Mouse (Mus musculus) frontal cortex, adult 2 months (tissue): ENCODE measurements around the gene Phf21b. TPM values are rescaled to one million over a fixed set of nuclear protein-coding genes. Genes with fewer than 3 reads are reported as not detected.
"Not testable (repeated sequence)": the region's sequence is repeated elsewhere in the genome, so short reads cannot be mapped to it uniquely, and the experiment has no call there.

Experiments used
- DNase-seq, 2 experiments: peaks; one replicate each; pipeline ENCODE4 v3.0.0; 2022; ENCODE audit warnings: low spot score in 1 of 2; ENCODE audit errors: extremely low spot score in 1 of 2
- polyA plus RNA-seq: library from polyadenylated mRNA; depleted of rRNA; stranded (reverse); fragments of >200 nt; gene quantifications from 2 replicates; pipeline ENCODE4 v1.2.3, GENCODE M21; 2012; rRNA removed

Gene Phf21b
- polyA plus RNA-seq: 23.5 and 24.7 TPM in 2 replicates

DNA sequence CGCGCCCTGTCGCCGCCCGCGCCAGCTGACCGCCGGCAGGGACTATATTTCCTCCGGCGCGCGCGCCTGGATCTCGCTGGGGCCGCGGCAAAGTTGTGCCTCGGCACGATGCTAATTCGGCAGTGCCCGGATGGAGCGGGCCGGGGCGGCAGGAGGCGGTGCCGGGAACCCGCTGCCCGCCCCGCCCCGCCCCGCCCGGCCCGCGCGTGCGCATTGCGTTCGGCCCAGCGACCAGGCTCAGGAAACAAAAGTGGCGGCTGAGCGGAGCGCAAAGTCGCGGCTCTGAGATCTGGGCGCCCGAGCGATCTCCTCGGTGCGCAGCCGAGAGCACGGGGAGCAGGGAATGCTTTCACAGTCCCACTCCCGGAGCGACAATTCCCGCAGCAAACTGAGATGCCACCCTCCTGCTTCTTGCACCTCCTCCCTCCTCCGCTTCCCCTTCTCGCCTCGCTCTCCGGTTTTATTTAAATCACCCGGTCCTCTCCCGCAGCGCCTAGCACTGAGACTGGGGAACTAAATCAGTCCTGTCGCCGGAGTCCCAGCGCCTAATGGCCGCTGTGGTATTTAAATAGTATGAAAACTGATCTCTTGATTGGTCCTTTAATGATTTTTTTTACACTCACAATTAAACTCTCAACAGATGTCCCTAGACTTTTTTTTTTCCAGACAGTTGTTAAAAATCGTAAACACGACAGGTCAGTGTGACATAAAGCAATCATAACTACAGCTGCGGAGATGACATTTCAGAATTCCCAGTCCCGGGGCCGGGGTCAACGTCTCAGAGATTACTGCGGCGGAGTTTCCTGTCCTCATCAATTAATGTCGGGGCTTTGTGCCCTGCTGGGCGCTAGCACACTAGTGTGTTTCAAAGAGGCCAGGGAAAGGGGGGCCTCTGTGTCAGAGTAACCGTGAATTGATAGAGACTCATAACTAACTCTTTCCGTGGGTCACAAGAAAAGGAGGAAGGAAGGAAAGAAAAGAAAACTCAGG, at the start of gene Phf21b:
Gene Phf21b, minus strand, starts transcription at position 44 of the 990 bp plus-strand sequence.
- DNase-seq: peak in 1 of 2 experiments; percentile 90

GRCm38 (mm10) chr15:84903843-84904385, 48.1 kb upstream of the Phf21b start:
- no peak for DNase-seq

DNA sequence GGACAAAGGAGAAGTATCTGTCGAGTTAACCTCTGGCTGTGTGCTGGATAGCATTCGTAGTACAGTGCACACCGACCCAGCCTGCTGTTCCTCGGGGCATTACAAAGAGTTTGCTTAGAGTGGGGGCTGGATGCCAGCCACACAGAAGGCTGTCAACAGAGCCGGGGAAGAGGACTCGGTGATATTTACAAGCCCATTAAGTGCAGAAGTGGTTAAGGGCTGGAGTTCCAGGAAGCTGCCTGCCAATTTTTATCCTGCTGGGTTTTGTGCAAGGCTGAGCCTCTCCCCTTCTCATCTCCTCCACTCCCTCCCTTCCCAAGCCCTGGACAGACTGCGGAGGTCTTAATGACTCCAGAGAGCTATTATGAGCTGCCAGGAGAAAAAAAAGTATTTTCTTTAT, 42.2 kb upstream of the Phf21b start:
- no peak for DNase-seq

GRCm38 (mm10) chr15:84896664-84897063, 40.8 kb upstream of the Phf21b start:
- DNase-seq: no peak

DNA sequence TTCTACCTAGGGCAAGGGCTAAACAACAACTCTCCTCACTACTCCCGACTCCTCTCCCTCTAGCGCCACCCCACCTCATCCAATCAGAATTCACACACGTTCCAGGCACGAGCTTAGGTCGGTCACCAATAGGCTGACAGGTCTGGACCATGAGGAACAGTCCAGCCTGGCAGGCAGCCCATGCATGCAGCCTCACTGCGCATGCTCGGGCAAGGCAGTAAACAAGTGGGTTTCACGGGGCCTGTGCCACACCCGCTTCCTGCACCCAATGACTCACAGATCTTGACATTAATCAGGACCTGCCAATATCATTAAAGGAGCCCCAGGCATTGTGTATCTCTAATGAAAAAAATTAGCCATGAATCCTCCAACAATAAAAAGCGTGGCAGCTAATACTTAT, 40.4 kb upstream of the Phf21b start:
- DNase-seq: not testable (repeated sequence)

- peak; percentile 27 to 91 for DNase-seq
Observed at GRCm38 (mm10) chr15:84891658-84892057, 35.8 kb upstream of the Phf21b start.

DNA sequence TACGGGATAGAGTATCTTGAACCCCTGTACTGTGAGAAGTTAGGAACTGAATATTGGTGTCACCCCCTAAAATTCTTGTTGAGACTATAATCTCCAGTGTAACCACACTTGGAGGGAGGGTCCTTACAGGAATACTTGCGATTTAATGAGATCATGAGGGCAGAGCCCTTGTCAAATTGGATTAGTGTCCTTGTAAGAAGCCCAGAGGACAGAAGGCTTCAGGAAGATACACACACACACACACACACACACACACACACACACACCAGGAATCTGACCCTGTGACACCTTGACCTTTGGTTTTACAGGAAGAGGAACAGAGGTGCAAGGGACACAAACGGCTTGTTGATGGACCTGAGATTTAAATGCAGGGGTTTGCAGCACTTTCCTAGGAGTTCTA, 35.4 kb upstream of the Phf21b start:
- DNase-seq: no peak

- no peak for DNase-seq
Observed at GRCm38 (mm10) chr15:84888066-84888465, 32.2 kb upstream of the Phf21b start.

GRCm38 (mm10) chr15:84877029-84877815, 21.4 kb upstream of the Phf21b start:
- peak in 1 of 2 experiments; percentile 84 for DNase-seq

- peak; percentile 66 to 77 for DNase-seq
Observed at GRCm38 (mm10) chr15:84873867-84874266, 18.0 kb upstream of the Phf21b start.

GRCm38 (mm10) chr15:84873079-84873478, 17.2 kb upstream of the Phf21b start:
- DNase-seq: peak in 1 of 2 experiments; percentile 52

- DNase-seq: no peak
Observed at GRCm38 (mm10) chr15:84871802-84872201, 16.0 kb upstream of the Phf21b start.

DNA sequence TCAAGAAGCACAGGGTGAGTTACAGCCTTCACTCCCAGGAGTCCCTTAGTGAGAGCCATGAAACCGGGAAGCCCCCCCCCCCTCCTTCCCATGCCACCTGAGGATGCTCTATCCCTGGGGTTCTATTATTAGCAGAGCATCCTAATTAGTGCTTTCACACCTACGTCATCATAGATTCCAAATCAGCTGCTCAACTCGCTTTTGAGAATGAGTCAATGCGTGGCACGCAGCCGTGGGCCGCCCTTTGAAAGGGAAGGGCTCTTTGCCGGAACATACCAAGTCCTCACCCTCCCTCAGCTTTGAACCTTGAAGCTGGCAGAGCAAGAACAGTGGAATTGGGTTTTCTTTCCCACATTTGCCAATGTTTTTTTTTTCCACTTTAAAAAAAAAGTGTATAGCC, 6.1 kb upstream of the Phf21b start:
- peak in 1 of 2 experiments; percentile 62 for DNase-seq

DNA sequence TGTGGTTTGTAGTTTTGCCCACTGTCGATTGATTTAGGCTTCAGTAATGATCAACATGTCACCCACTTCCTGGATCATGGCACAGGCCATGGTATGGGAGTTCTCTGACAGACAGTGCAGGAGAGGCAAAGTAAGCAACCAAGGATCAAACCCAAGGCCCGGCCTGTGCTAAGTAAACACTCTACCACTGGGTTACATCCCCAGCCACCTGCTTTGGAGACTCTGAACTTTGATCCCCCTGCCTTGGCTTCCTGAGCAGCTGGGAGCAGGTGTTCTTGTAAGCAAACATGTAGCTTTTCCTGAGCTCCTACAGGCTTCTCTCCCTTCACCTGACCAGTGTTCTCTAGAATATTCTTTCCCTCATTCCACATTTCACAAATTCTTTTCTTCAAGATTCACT, 1.8 kb upstream of the Phf21b start:
- no peak for DNase-seq

DNA sequence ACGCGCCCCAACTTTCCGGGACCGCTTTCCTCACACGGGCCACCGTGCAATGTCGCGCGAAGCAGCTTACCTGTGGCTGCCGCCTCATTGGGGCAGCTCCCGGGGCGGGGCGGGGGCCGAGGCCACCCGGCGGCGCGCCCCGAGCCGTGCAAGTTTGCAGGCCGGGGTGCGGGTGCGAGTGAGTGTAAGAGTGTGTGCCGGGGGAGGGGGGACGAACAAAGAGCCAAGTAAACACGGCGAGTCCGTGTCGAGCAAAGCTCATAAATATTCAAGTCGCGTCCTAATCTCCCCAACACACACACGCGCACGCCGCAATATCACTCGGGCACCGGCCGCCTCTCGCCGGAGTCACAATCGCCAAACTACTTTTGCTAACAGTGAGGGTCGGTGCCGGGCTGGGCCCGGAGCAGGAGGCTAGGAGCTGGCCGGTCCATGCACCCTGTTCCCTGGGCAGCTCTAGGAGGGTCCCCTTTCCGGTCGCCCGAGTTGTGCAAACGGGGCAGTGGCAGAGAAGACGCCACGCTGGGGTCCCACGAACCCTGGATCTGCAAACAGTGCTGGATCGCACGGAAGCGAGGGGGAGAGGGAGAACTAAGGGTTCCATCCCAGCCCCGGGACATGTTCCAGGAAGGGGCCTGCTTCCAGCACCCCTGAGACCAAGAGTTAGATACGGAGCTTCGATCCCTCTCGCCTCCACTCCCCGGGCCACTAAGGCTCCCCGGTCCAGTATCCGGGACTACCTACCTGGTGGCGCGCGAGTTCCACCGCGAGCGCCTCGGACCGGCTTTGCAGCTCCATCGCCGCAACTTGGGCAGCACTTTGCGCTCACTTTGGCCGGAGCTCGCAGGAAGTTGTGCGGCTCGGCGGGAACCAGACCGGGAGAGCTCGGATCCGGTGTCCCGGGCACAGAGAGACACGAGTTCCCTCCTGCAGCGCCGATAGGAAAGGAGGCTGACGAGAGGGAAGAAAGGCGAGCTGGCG, 638 bp downstream of the Phf21b start:
- DNase-seq: peak in 1 of 2 experiments; percentile 46

- DNase-seq: peak in 1 of 2 experiments; percentile 17
Observed at GRCm38 (mm10) chr15:84854171-84854811, 1.6 kb downstream of the Phf21b start.

GRCm38 (mm10) chr15:84853261-84854137, 2.4 kb downstream of the Phf21b start:
- DNase-seq: peak in 1 of 2 experiments; percentile 68

DNA sequence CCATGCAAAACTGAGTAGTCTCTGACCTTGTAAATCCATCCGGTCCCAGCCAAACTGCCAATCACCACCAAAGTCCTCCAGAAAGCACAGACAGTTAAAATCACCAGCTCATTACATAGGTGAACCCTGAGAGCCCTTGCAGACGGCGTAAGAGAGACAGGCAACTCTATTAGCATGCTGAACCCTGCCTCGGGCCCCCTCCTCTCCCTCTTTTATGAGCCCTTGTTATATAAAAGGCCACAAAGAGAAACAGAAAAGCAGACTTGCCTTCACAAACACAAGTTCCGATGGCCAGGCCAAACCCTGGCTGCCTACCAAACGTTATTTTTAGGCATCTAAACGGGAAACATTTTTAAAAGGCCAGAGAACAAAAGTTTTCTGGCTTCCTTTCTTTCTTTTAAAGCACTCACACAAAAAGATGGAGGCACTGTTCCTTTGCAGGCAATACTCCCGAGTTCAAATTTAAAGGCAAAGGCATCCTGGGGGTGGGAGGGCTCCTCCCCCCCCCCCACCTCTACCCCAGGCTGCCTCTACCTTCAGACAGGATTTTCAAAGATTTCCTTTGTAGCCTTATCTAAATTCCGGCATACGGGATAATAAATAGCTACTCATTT, 3.3 kb downstream of the Phf21b start:
- peak in 1 of 2 experiments; percentile 62 for DNase-seq
